Mouse (Mus musculus) C2C12 (cell line): Measurements from ENCODE around the gene Hes5. TPM values are rescaled to one million over a fixed set of nuclear protein-coding genes. Genes with fewer than 3 reads are reported as not detected.

Source experiments
- H3K27me3 ChIP-seq: one replicate; pipeline ENCODE4 v1.6.1; 2011; ENCODE audit not compliant: control insufficient read depth, insufficient read depth, insufficient read length
- H3K36me3 ChIP-seq: one replicate; pipeline ENCODE4 v1.6.1; 2011; ENCODE audit not compliant: control insufficient read depth, insufficient read depth
- H3K4me3 ChIP-seq: one replicate; pipeline ENCODE4 v1.5.1; 2011; ENCODE audit warnings: mild to moderate bottlenecking, control low read depth; ENCODE audit not compliant: poor library complexity, insufficient read depth, severe bottlenecking
- H3K79me2 ChIP-seq: one replicate; pipeline ENCODE4 v1.6.1; 2011; ENCODE audit not compliant: control insufficient read depth, insufficient read depth
- H3K79me3 ChIP-seq: one replicate; pipeline ENCODE4 v1.6.1; 2011; ENCODE audit warnings: low read depth, control low read depth
- H3ac ChIP-seq: one replicate; pipeline ENCODE3; 2011; ENCODE audit warnings: low read depth; ENCODE audit not compliant: control insufficient read depth, insufficient read length
- CEBPB ChIP-seq: IDR thresholded peaks from one replicate; pipeline ENCODE4 v1.6.1; 2011; ENCODE audit warnings: low read depth, mild to moderate bottlenecking, control low read depth, moderate library complexity
- CTCF ChIP-seq: IDR thresholded peaks from one replicate; pipeline ENCODE4 v1.5.1; 2011; ENCODE audit not compliant: control insufficient read depth, insufficient read depth, insufficient read length
- FOSL1 ChIP-seq: IDR thresholded peaks from one replicate; pipeline ENCODE4 v1.8.0; 2011; ENCODE audit warnings: mild to moderate bottlenecking, low read length; ENCODE audit not compliant: poor library complexity, insufficient read depth, severe bottlenecking
- MAX ChIP-seq: IDR thresholded peaks from one replicate; pipeline ENCODE4 v1.6.1; 2011; ENCODE audit warnings: mild to moderate bottlenecking, control low read depth
- MYOD1 ChIP-seq: IDR thresholded peaks from one replicate; pipeline ENCODE4 v1.6.1; 2011; ENCODE audit warnings: low read depth; ENCODE audit not compliant: control insufficient read depth, insufficient read length
- MYOG ChIP-seq: IDR thresholded peaks from one replicate; pipeline ENCODE4 v1.6.1; 2011; ENCODE audit not compliant: control insufficient read depth, insufficient read length; ENCODE audit errors: extremely low read depth
- USF1 ChIP-seq: IDR thresholded peaks from one replicate; pipeline ENCODE4 v1.6.1; 2011; ENCODE audit warnings: low read depth, mild to moderate bottlenecking, control low read depth, moderate library complexity
- polyA plus RNA-seq: library from polyadenylated mRNA; unstranded; fragments of >200 nt; fragmentation: generic; extraction: Trizol; gene quantifications from one replicate; pipeline ENCODE4 v1.2.1, GENCODE M21; 2012; ENCODE audit warnings: missing spikeins

The Hes5 gene
- polyA plus RNA-seq, 1 experiment: not detected

DNA sequence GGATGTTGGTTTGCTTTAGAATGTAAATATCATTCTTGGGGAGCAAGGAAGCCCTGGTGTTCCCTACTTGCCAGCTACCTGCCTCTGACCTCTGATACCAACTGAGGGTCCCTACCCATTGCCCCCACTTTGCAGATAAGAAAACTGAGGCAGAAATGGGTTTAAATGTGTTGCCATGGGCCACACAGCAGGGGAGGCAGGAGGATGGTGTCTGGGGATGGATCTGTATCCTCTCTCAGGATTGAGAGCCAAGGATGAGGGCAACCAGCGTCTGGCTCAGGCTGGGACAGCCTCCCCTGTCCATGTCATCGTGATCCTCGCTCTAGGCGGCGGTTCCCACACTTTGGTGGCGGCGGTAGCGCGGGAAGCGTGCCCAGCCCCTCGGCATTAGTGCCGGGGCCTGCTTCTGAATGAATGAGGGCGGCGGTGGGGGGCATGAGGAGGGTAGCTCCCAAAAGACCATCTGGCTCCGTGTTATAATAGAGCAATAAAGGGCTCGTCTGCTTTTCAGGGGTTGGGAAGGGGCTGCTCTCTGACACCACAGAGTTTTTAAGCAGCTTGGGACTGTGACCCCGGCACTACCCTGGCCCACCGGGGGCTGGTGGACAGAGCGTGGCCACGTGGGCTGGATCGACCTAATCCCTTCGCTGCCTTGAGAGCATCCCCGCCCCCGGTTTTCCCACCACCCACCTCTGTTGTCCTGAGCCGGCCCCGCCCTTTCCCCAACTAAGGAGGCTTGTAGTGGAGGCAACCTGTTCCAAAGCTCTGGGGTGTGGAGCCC, 8.1 kb upstream of the Hes5 start:
- Histone ChIP-seq H3K79me3 (no peaks in the 10 kb centered on the region), H3K36me3 (no peaks in the 10 kb centered on the region), H3K4me3 (no peak overlapping the region), H3K27me3 (peaks cover 78% of the 10 kb centered on the region), H3ac (no peak overlapping the region), H3K79me2 (no peaks in the 10 kb centered on the region)
- no peak for TF ChIP-seq CEBPB
- no peak for TF ChIP-seq MYOG
- TF ChIP-seq FOSL1: no peak
- no peak for TF ChIP-seq MAX
- no peak for TF ChIP-seq MYOD1
- no peak for TF ChIP-seq USF1
- no peak for TF ChIP-seq CTCF

DNA sequence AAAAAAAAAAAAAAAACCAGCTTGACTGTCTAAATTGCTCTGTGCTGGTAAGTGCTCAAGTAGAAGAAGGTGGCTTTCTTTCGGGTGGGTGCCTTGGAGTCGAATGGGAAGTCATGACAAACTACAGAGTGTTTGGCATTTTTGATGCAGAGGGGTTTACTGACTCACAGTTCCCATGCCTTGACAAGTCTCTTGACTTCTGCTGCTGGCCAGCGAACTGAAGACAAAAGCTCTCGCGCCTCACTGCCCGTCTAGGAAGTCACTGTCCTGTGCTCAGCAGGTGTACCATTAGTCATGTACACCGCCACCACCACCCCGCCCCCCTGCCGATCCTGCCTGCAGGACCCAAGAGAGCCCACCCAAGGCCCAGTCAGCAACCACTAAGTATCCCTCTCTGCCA, 4.1 kb upstream of the Hes5 start:
- Histone ChIP-seq H3K79me2 (no peaks in the 10 kb centered on the region), H3K27me3 (peaks cover 90% of the 10 kb centered on the region), H3K4me3 (no peak overlapping the region), H3K79me3 (no peaks in the 10 kb centered on the region), H3ac (no peak overlapping the region), H3K36me3 (no peaks in the 10 kb centered on the region)
- TF ChIP-seq USF1 (no peak), CTCF (no peak), FOSL1 (no peak), CEBPB (no peak), MAX (no peak), MYOG (no peak), MYOD1 (no peak)

DNA sequence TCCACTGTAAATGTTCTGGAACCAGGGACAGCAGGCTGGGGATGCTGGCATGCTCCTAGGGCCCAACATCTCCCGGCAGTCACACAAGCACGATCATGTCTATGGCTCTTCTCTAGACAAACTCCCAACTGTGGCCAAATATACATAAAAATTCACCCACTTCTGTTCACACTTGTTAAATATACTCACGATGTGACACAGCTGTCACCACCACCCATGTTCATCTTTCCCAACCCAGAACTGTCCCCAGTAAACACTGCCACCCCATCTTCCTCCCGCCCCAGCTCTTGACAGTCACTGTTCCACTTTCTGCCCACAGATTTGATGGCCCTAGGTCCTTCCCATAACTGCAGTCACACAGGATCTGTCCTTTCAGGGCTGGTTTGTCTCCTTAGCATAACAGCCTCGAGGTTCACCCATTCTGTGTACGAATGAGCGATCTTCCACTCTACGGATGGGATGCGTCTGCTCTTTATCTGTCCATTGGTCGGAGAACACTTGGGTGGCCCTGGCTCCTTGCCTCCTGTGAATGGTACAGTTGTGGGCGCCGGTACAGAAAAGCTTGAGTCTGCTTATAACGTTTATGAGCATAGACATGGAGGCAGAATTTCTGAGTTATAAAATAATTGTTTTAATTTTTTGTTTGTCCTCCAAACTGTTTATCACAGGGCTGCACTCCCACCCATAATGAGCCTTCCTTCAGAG, 3.3 kb upstream of the Hes5 start:
- H3K79me3 ChIP-seq: no peaks in the 10 kb centered on the region
- no peaks in the 10 kb centered on the region for H3K79me2 ChIP-seq
- H3K27me3 ChIP-seq: peaks cover 93% of the 10 kb centered on the region
- no peak overlapping the region for H3ac ChIP-seq
- H3K4me3 ChIP-seq: no peak overlapping the region
- H3K36me3 ChIP-seq: no peaks in the 10 kb centered on the region
- TF ChIP-seq MAX (no peak), USF1 (no peak), FOSL1 (no peak), CEBPB (no peak), CTCF (no peak), MYOD1 (no peak), MYOG (no peak)

DNA sequence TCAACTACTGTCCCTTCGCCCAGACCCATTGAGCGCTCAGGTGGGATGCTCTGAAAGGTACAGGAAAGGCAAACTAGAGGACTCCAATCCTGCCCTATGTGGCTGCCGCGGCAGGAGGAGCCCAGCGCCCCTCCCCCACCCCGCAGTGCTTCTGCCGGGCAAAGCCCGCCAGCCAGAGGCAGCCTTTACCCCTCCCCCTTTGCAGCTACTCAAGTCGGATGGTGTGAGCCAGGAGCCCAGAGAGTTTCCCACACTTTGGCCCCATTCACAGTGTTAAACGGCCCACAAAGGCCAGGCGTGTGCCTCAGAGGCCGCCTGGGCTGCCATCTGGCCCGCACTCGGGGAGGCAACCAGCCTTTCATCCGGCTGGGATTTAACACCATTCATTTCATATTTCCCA, 2.6 kb upstream of the Hes5 start:
- no peaks in the 10 kb centered on the region for H3K36me3 ChIP-seq
- no peak overlapping the region for H3ac ChIP-seq
- no peak overlapping the region for H3K4me3 ChIP-seq
- H3K79me3 ChIP-seq: no peaks in the 10 kb centered on the region
- H3K79me2 ChIP-seq: no peaks in the 10 kb centered on the region
- TF ChIP-seq CTCF (no peak), USF1 (no peak)
- H3K27me3 ChIP-seq: peaks cover 92% of the 10 kb centered on the region

DNA sequence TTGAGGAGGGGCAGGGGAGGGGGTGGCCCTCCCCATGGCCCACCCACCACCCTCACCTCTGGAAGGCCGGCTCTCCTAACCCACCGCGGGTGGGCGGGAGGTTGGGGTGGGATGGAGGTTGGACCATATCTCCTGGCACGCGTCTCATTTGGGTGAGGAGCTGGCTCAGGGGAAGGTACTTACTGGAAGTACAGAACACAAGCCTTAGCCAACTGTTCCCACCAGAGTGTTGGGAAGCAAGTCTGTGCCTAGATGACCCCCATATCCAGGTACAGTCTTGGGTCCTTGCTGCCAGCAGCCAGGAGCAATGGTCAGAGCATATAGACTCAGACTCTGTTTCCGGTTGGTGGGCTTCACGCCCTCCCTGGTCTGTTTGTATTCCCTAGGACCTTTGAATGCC, 2.1 kb upstream of the Hes5 start:
- Histone ChIP-seq H3K4me3 (no peak overlapping the region), H3K27me3 (peaks cover 87% of the 10 kb centered on the region), H3ac (no peak overlapping the region), H3K79me2 (no peaks in the 10 kb centered on the region), H3K36me3 (no peaks in the 10 kb centered on the region), H3K79me3 (no peaks in the 10 kb centered on the region)
- TF ChIP-seq CTCF (no peak), MYOD1 (no peak), CEBPB (no peak), FOSL1 (no peak), MYOG (no peak), USF1 (no peak), MAX (no peak)
